Mouse (Mus musculus): ENCODE measurements around the gene Arhgap32.

GRCm38 (mm10) chr9:32100561-32100960 lies 15.4 kb upstream of the Arhgap32 start:
- TF ChIP-seq CTCF (IDR thresholded peaks at IDR 0.05; ENCODE audit: low read depth, low read length) = no peak
- no peak for TF ChIP-seq POLR2A (IDR thresholded peaks at IDR 0.05; ENCODE audit: insufficient read depth, low read length)

Data from ES-Bruce4 (cell line).